Mouse (Mus musculus): ENCODE results near the gene Zfand6.

Zfand6 gene

GRCm38 (mm10) chr7:84587101-84587783 lies 102.5 kb downstream of the Zfand6 start:
- no peak for DNase-seq

GRCm38 (mm10) chr7:84586360-84587100 lies 103.2 kb downstream of the Zfand6 start:
- no peak for DNase-seq

- no peak for DNase-seq
These were observed 104.7 kb downstream of the Zfand6 start for GRCm38 (mm10) chr7:84585086-84585485.

GRCm38 (mm10) chr7:84579769-84580168 lies 110.0 kb downstream of the Zfand6 start:
- no peak for DNase-seq

- DNase-seq = no peak
These were observed 110.9 kb downstream of the Zfand6 start for GRCm38 (mm10) chr7:84578841-84579240.

GRCm38 (mm10) chr7:84577034-84577433 lies 112.7 kb downstream of the Zfand6 start:
- no peak for DNase-seq

GRCm38 (mm10) chr7:84566200-84566599 lies 123.6 kb downstream of the Zfand6 start:
- DNase-seq = no peak

- DNase-seq = no peak
These were observed 125.5 kb downstream of the Zfand6 start for GRCm38 (mm10) chr7:84564236-84564635.

Measured in thymus, postnatal 4 days (tissue).